Mouse (Mus musculus) kidney, adult 2 months (tissue): ENCODE data around the gene Slc3a2.
"Not testable (repeated sequence)": the region's sequence is repeated elsewhere in the genome, so short reads cannot be mapped to it uniquely, and the experiment has no call there.

Source experiments
- CTCF ChIP-seq: fragments of 200-500 bp; conservative IDR thresholded peaks from 2 replicates; pipeline ENCODE4 v1.5.1; 2011; ENCODE audit warnings: low read depth, mild to moderate bottlenecking, control low read depth, low read length, moderate library complexity, mixed read lengths; ENCODE audit not compliant: insufficient read depth, insufficient read length
- POLR2A ChIP-seq: fragments of 200-500 bp; IDR thresholded peaks from one replicate; pipeline ENCODE4 v1.6.1; 2011; ENCODE audit warnings: low read depth, low read length, control low read depth

- not testable (repeated sequence) for TF ChIP-seq CTCF, POLR2A
Observed at GRCm38 (mm10) chr19:8719037-8719436, 4.1 kb downstream of the Slc3a2 start.
